ENCODE assay signal across 10 mouse cellular contexts in the genomic region with DNA sequence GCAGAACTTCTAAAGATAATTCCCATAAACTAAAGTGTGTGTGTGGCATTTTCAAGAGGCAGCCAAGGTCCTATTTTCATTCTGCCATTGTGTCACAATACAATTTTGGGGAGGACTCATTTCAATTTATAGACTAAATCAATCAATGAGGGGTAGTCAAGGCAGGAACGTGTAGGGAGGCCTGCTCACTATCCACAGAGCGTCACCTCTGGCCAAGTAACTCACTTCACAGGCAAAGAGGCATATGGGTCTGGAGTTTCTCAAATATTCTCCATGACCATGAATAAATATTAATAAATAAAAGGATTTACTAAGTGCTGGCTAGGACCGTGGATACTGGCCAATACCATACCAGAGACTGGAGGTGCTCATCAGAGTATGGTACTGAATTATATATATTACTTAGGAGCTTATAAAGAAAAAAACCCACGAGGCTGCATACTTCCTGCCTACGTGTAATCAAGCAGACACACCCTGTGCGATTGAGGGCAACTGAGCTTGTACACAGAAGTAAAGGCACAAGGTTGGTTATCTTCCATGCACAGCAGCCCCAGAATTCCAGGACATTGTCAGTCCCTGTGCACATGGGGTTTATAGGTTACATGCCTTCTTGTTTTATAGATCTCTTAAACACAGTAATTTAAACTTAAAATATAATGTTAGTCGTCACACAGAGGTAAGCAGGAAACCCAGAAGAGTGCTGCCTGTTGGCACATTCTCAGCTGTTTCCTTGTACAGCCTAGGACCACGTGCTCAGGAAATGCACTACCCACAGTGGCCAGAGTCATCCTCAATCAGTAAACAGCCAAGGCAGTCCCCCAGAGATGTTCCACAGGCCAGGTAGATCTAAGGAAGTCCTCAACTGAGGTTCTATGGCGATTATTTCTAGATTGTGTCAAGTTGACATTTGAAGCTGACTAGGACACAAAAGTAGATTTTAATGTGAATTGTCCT.
DNase-seq lines count a peak whose midpoint lies in the region; ATAC-seq and TF ChIP-seq lines count a peak whose summit lies in the region.
"Had no signal": no experiment of that assay in that cellular context is flagged by ENCODE, and none has a peak within 500 bp of the region (broad histone marks: within the 10 kb centered on the region; RNA-seq: fewer than 3 reads in every experiment).

No protein-coding gene starts in this region.

- no peaks in the 10 kb centered on the region for H3K27me3 ChIP-seq in heart, embryonic 16.5 days (ENCODE audit: control insufficient read depth, insufficient read depth, low read length)
- no peaks in the 10 kb centered on the region for H3K27me3 ChIP-seq in megakaryocyte, embryonic 14.5 days (replicated peaks)
- H3K27me3 ChIP-seq in hindbrain, postnatal 0 days (ENCODE audit: insufficient read depth, low read length), result no peaks in the 10 kb centered on the region

- DNase-seq in heart, postnatal 10 days, result no peak
- DNase-seq in thymus, postnatal 10 days (ENCODE audit: low spot score in 2 of 2), result peak; percentile 28 to 34
- DNase-seq in testis, postnatal 14 days (ENCODE audit: low spot score), result no peak
- DNase-seq in hindbrain, postnatal 0 days (ENCODE audit: low spot score), result no peak
- DNase-seq in urinary bladder, adult 18-20 months (ENCODE audit: low spot score in 2 of 2), result no peak
- DNase-seq: right cerebral cortex, postnatal 4 days had no signal

- intact Hi-C loops in heart, postnatal 10 days (cut with DNase I), result no loop called here

- peak overlapping the region; percentile 31 for H3K27ac ChIP-seq in heart, embryonic 16.5 days (ENCODE audit: low read length)
- H3K27ac ChIP-seq in hindbrain, postnatal 0 days, result no peak overlapping the region

- no peak overlapping the region for H3K4me2 ChIP-seq in heart, embryonic 16.5 days (ENCODE audit: low read depth, low read length)
- no peak overlapping the region for H3K4me2 ChIP-seq in hindbrain, postnatal 0 days (ENCODE audit: low read depth, low read length)

- no peaks in the 10 kb centered on the region for H3K9me3 ChIP-seq in heart, embryonic 16.5 days (replicated peaks; ENCODE audit: control insufficient read depth, low read length)
- no peaks in the 10 kb centered on the region for H3K9me3 ChIP-seq in megakaryocyte, embryonic 14.5 days
- H3K9me3 ChIP-seq in hindbrain, postnatal 0 days (ENCODE audit: low read length), result no peaks in the 10 kb centered on the region

- H3K9ac ChIP-seq in heart, embryonic 16.5 days (ENCODE audit: low read length), result no peak overlapping the region
- H3K9ac ChIP-seq in hindbrain, postnatal 0 days (replicated peaks; ENCODE audit: low read length), result no peak overlapping the region

- WGBS in heart, embryonic 16.5 days, result 58% methylated on average over 9 of the region's 9 CpGs
- WGBS in hindbrain, postnatal 0 days, result 82% methylated on average over 9 of the region's 9 CpGs

- H3K36me3 ChIP-seq in heart, embryonic 16.5 days (ENCODE audit: control insufficient read depth, insufficient read depth), result no peaks in the 10 kb centered on the region
- H3K36me3 ChIP-seq in megakaryocyte, embryonic 14.5 days (replicated peaks; ENCODE audit: low read length), result peaks cover 90% of the 10 kb centered on the region
- H3K36me3 ChIP-seq in hindbrain, postnatal 0 days (ENCODE audit: insufficient read depth, low read length), result no peaks in the 10 kb centered on the region

- H3K4me3 ChIP-seq in heart, embryonic 16.5 days (ENCODE audit: low read length), result no peak overlapping the region
- peak overlapping the region; percentile 75 for H3K4me3 ChIP-seq in megakaryocyte, embryonic 14.5 days (replicated peaks)
- H3K4me3 ChIP-seq in hindbrain, postnatal 0 days (ENCODE audit: low read length), result no peak overlapping the region

- peaks cover 56% of the 10 kb centered on the region for H3K4me1 ChIP-seq in heart, embryonic 16.5 days (ENCODE audit: control insufficient read depth, insufficient read depth, low read length)
- peaks cover 97% of the 10 kb centered on the region for H3K4me1 ChIP-seq in megakaryocyte, embryonic 14.5 days
- peaks cover 4% of the 10 kb centered on the region; the same call in 1 of the 2 replicates for H3K4me1 ChIP-seq in hindbrain, postnatal 0 days (ENCODE audit: insufficient read depth, low read length)

- no peak; the same call in 1 of the 2 replicates for ATAC-seq in heart, embryonic 16.5 days (replicated peaks; ENCODE audit: extremely low read depth, insufficient read depth, low FRiP score)
- ATAC-seq in erythroid progenitor cell, adult 5-6 weeks (replicated peaks; ENCODE audit: low FRiP score, poor library complexity, severe bottlenecking), result peak; percentile 91
- no peak for ATAC-seq in hindbrain, postnatal 0 days
- ATAC-seq: forebrain, embryonic 14.5 days had no signal

- TF ChIP-seq CTCF in hindbrain, postnatal 0 days (IDR thresholded peaks at IDR 0.05; ENCODE audit: low read depth), result no peak

Comparison
In these comparisons a context has a peak if more than half of its experiments do, and no peak if none do; other contexts are left out.
1. DNase-seq: peak in thymus, postnatal 10 days (2 of 2); none in heart, postnatal 10 days (0 of 2), testis, postnatal 14 days (single experiment), hindbrain, postnatal 0 days (single experiment) and urinary bladder, adult 18-20 months (0 of 2).